Mouse (Mus musculus) limb, embryonic 11.5 days (tissue): ENCODE results near the gene Ran. TPM values are rescaled to one million over a fixed set of nuclear protein-coding genes. Genes with fewer than 3 reads are reported as not detected.

Source experiments
- ATAC-seq: fragments of 200-750 bp; cut with Nextera tagmentation; 2 replicates; pipeline ENCODE4 v1.8.0; 2017; ENCODE audit warnings: low read depth; ENCODE audit not compliant: insufficient number of reproducible peaks, low FRiP score, low TSS enrichment
- DNase-seq: peaks from one replicate; pipeline ENCODE4 v3.0.0-alpha.2; 2015; ENCODE audit warnings: low spot score
- H3K27ac ChIP-seq: fragments of 300-500 bp; sonication (generic); replicated peaks from 2 replicates; pipeline ENCODE4 v1.5.1; 2014; ENCODE audit warnings: low read depth, mild to moderate bottlenecking, low read length
- H3K27me3 ChIP-seq: fragments of 300-500 bp; sonication (generic); 2 replicates; pipeline ENCODE4 v1.6.1; 2014; ENCODE audit warnings: mild to moderate bottlenecking, low read length, mixed read lengths; ENCODE audit not compliant: control insufficient read depth, insufficient read depth
- H3K36me3 ChIP-seq: fragments of 300-500 bp; sonication (generic); 2 replicates; pipeline ENCODE4 v1.6.1; 2014; ENCODE audit warnings: mild to moderate bottlenecking, low read length, moderate library complexity, mixed read lengths; ENCODE audit not compliant: control insufficient read depth, insufficient read depth
- H3K4me1 ChIP-seq: fragments of 300-500 bp; sonication (generic); 2 replicates; pipeline ENCODE4 v1.6.1; 2014; ENCODE audit warnings: low read length, mixed read lengths; ENCODE audit not compliant: control insufficient read depth, insufficient read depth
- H3K4me2 ChIP-seq: fragments of 300-500 bp; sonication (generic); 2 replicates; pipeline ENCODE4 v1.6.1; 2014; ENCODE audit warnings: low read depth, mild to moderate bottlenecking, moderate library complexity; ENCODE audit not compliant: severe bottlenecking
- H3K4me3 ChIP-seq: fragments of 300-500 bp; sonication (generic); 2 replicates; pipeline ENCODE4 v1.5.1; 2014; ENCODE audit warnings: low read depth, low read length
- H3K9ac ChIP-seq: fragments of 300-500 bp; sonication (generic); 2 replicates; pipeline ENCODE4 v1.6.1; 2014; ENCODE audit warnings: mild to moderate bottlenecking, low read length
- H3K9me3 ChIP-seq: fragments of 300-500 bp; sonication (generic); 2 replicates; pipeline ENCODE4 v1.6.1; 2016; ENCODE audit warnings: low read length; ENCODE audit not compliant: control insufficient read depth
- WGBS: fragments of 180-500 bp; shearing (Covaris S2); extraction: QIAGEN DNeasy Blood & Tissue Kit; methylation state at CpG from one replicate; pipeline ENCODE4 v1.1.7; 2014; 5-methylcytosine and 5-hydroxymethylcytosine counted together
- polyA plus RNA-seq: library from polyadenylated mRNA; unstranded; fragments of >200 nt; fragmentation: Nextera tagmentation; extraction: Ambion mirVana; gene quantifications from 2 replicates; pipeline ENCODE4 v1.2.1, GENCODE M21; 2014

Ran gene
- polyA plus RNA-seq, 1 experiment from 2014 or later = 910 TPM

GRCm38 (mm10) chr5:129007105-129007957 is 12.5 kb upstream of the Ran start:
- DNase-seq (no peak), ATAC-seq (peak; percentile 29; the same call in 1 of the 2 replicates)
- Histone ChIP-seq H3K4me1 (peaks cover 6% of the 10 kb centered on the region; the same call in 1 of the 2 replicates), H3K27me3 (no peaks in the 10 kb centered on the region), H3K4me3 (peak overlapping the region; percentile 69), H3K9ac (peak overlapping the region; percentile 78), H3K4me2 (peak overlapping the region; percentile 85), H3K9me3 (no peaks in the 10 kb centered on the region), H3K36me3 (peaks cover 5% of the 10 kb centered on the region; the same call in 1 of the 2 replicates), H3K27ac (no peak overlapping the region)
- WGBS = 53% methylated on average over 14 of the region's 14 CpGs

- 0 out of 2 replicates have a peak, but pooled peaks cover 4% of the 10 kb centered on the region for H3K4me1 ChIP-seq
- DNase-seq = no peak
- H3K9me3 ChIP-seq = no peaks in the 10 kb centered on the region
- peak overlapping the region; percentile 69 for H3K4me3 ChIP-seq
- peak; percentile 11; the same call in 1 of the 2 replicates for ATAC-seq
- no peak overlapping the region for H3K27ac ChIP-seq
- H3K9ac ChIP-seq = peak overlapping the region; percentile 78
- H3K27me3 ChIP-seq = no peaks in the 10 kb centered on the region
- WGBS = under 1% methylated on average over 18 of the region's 18 CpGs
- H3K36me3 ChIP-seq = peaks cover 5% of the 10 kb centered on the region; the same call in 1 of the 2 replicates
- H3K4me2 ChIP-seq = peak overlapping the region; percentile 85
These were observed 11.9 kb upstream of the Ran start for GRCm38 (mm10) chr5:129008008-129008407.

GRCm38 (mm10) chr5:129008412-129008826 is 11.4 kb upstream of the Ran start, which contains the start of gene Stx2:
Gene Stx2 (minus strand): TSS chr5:129008574.
- Histone ChIP-seq H3K9ac (peak within 1 kb of the TSS; percentile 78), H3K4me3 (peak within 1 kb of the TSS; percentile 69), H3K27ac (no peak within 1 kb of the TSS), H3K4me1 (0 out of 2 replicates have a peak, but pooled peaks cover 4% of the 10 kb centered on the region), H3K27me3 (no peaks in the 10 kb centered on the region), H3K9me3 (no peaks in the 10 kb centered on the region), H3K36me3 (peaks cover 5% of the 10 kb centered on the region; the same call in 1 of the 2 replicates), H3K4me2 (peak within 1 kb of the TSS; percentile 85)
- peak; percentile 91 for ATAC-seq
- WGBS = 2% methylated on average over 39 of the region's 39 CpGs
- DNase-seq = peak; percentile 92

- H3K4me1 ChIP-seq = 0 out of 2 replicates have a peak, but pooled peaks cover 4% of the 10 kb centered on the region
- no peak overlapping the region for H3K4me3 ChIP-seq
- DNase-seq (no peak), ATAC-seq (no peak)
- H3K9me3 ChIP-seq = no peaks in the 10 kb centered on the region
- 73% methylated on average over 3 of the region's 3 CpGs for WGBS
- H3K36me3 ChIP-seq = peaks cover 5% of the 10 kb centered on the region; the same call in 1 of the 2 replicates
- no peak overlapping the region for H3K9ac ChIP-seq
- no peaks in the 10 kb centered on the region for H3K27me3 ChIP-seq
- H3K27ac ChIP-seq = no peak overlapping the region
- H3K4me2 ChIP-seq = no peak overlapping the region
These were observed 10.3 kb upstream of the Ran start for GRCm38 (mm10) chr5:129009577-129009976.

- no peak overlapping the region for H3K9ac ChIP-seq
- H3K4me3 ChIP-seq = no peak overlapping the region
- H3K36me3 ChIP-seq = no peaks in the 10 kb centered on the region
- 0 out of 2 replicates have a peak, but pooled peaks cover 4% of the 10 kb centered on the region for H3K4me1 ChIP-seq
- H3K27ac ChIP-seq = no peak overlapping the region
- no peaks in the 10 kb centered on the region for H3K9me3 ChIP-seq
- H3K4me2 ChIP-seq = no peak overlapping the region
- no peaks in the 10 kb centered on the region for H3K27me3 ChIP-seq
- 82% methylated on average over 2 of the region's 2 CpGs for WGBS
- DNase-seq = no peak
- ATAC-seq = no peak
These were observed 8.9 kb upstream of the Ran start for GRCm38 (mm10) chr5:129010937-129011336.

GRCm38 (mm10) chr5:129015020-129015419 is 4.8 kb upstream of the Ran start:
- no peaks in the 10 kb centered on the region for H3K9me3 ChIP-seq
- H3K4me2 ChIP-seq = no peak overlapping the region
- no peaks in the 10 kb centered on the region for H3K27me3 ChIP-seq
- H3K9ac ChIP-seq = no peak overlapping the region
- no peak for ATAC-seq
- DNase-seq = no peak
- H3K27ac ChIP-seq = no peak overlapping the region
- H3K4me3 ChIP-seq = no peak overlapping the region
- H3K36me3 ChIP-seq = no peaks in the 10 kb centered on the region
- H3K4me1 ChIP-seq = no peaks in the 10 kb centered on the region
- WGBS = 81% methylated on average over 3 of the region's 3 CpGs

- H3K4me1 ChIP-seq = no peaks in the 10 kb centered on the region
- DNase-seq (no peak), ATAC-seq (no peak)
- no peaks in the 10 kb centered on the region for H3K36me3 ChIP-seq
- H3K4me3 ChIP-seq = no peak overlapping the region
- no peak overlapping the region for H3K9ac ChIP-seq
- H3K9me3 ChIP-seq = no peaks in the 10 kb centered on the region
- H3K27ac ChIP-seq = no peak overlapping the region
- no peak overlapping the region for H3K4me2 ChIP-seq
- no peaks in the 10 kb centered on the region for H3K27me3 ChIP-seq
- WGBS = 87% methylated on average over 5 of the region's 5 CpGs
These were observed 4.3 kb upstream of the Ran start for GRCm38 (mm10) chr5:129015540-129015939.

GRCm38 (mm10) chr5:129016370-129016769 is 3.5 kb upstream of the Ran start:
- WGBS = 87% methylated on average over 3 of the region's 3 CpGs
- Histone ChIP-seq H3K9ac (no peak overlapping the region), H3K27me3 (no peaks in the 10 kb centered on the region), H3K9me3 (no peaks in the 10 kb centered on the region), H3K4me2 (no peak overlapping the region), H3K27ac (no peak overlapping the region), H3K36me3 (no peaks in the 10 kb centered on the region), H3K4me1 (no peaks in the 10 kb centered on the region), H3K4me3 (no peak overlapping the region)
- no peak for ATAC-seq
- DNase-seq = no peak
